Mouse (Mus musculus): Measurements from ENCODE around the gene Gm5475.
A peak's percentile ranks its signal among the peaks of the same experiment; 100 is the strongest.

Gene Gm5475

DNA sequence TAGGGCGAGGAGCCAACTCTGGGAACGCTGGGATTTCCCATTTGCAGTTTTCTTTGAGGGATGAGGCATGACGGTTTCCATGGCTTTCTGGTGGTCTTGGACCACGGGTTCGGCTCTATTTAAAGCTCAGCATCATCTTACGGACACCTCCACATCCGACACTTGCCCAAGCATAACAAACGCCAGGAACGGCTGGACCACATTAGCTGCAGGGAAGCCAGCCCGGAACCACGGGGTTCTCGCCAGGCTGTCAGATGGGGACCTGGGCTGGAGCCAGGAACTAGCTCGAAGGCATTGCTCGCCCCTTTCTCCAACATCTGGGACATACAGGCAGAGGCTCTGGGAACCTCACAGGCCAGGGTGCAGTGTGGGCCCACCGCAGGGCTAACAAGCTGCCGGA, 29.3 kb downstream of the Gm5475 start:
- DNase-seq, result no peak

DNA sequence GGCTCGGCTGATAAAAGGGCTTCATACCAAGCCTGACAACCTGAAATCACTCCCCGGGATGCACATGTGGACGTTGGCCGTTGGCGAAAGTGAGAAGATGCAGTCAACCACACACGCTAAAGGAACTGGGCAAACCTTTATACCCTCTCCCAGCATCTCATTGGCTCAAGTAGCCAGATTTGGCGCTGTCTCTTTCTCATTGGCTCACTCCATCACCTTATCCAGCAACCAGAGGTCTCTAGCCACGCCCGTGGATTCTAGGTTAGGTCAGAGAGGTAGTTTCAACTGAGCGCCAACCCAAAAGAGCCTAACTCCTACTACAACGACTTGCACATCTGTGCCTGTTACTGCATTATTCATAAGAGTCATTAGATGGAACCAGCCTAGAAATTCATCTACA, 30.5 kb downstream of the Gm5475 start:
- DNase-seq, result no peak

DNA sequence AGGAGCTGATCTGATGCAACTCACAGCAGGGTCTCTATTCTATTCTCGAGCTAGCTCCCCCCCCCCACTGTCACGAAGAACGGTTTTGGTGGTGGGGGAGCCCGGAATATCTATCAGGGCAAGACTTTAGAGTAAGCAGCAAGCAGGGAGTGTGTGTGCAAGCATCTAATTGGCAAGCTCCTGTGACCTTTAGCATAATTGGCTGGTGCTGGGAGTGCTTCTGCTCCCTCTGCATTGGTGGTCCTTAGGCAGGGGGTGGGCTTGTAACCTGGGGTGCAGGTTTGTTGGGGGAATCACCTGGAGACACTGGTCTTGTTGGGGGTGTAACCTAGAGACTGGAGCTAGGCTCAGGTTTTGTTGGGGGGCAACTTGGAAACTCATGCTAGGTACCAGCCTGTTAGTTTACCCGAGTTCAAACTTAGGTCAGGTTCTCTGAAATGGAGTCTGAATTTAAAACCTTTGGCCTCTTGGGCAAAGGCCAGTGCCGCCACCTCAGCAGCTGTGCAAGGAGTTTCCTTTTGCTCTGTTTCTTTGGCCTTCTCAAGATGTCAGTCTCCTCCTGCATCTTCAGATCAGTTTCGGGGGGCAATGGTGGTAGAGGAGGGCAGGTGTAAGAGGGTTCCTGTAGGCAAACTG, 34.5 kb downstream of the Gm5475 start:
- no peak for DNase-seq

DNA sequence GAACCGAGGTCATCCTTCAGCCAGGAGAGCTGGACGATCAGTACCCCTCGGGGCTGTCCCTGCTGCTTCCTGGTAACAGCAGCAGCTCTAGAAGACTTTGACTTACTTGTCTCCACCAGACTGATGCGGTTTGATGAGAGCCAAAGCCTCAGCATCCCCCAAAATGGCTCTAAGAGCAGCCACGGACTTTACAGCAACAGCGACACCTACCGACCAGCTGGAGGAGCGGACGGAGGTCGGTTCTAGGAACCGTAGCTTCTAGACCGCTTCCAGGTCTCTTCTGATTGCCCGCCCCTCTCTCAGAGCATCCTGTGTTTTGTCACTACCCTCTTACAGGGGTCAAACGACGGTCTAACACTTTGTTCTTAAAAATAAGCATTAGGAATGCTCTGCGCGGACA, 35.4 kb downstream of the Gm5475 start:
- peak; percentile 49 to 63 for DNase-seq

DNA sequence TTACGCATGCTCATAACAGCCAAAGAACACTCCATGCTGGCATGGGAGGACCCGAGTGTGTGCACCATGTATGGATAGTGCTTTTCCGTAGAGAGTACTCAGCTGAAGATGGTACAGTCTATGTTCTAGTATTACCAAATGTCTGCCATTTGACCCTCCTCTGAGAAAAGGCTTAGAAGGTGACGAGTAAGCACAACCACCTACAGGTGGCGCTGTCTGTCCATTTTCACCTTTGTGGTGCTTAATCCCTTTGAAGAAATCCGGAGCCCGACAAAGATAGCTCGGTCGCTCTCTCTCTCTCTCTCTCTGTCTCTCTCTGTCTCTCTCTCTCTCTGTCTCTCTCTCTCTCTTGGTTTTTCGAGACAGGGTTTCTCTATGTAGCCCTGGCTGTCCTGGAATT, 36.1 kb downstream of the Gm5475 start:
- DNase-seq, result peak; percentile 44 to 64

DNA sequence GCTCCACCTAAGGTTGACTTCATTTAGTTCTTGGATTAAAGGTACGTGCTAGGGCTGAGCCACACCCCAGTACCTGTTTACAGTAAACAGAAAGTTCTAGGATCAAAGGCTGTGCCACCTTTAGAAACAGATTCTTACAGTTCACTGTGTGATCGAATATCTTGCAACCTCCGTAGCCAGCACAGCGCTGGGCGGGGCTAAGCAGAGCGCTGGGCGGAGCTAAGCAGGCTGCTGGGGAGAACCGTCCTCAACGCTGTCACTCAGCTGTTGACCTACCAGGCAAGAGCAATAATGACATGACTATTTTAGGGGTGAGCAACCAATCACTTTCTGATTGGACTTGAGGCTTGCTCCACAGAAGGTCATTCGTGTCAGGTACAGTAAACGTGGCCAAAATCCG, 39.0 kb downstream of the Gm5475 start:
- peak in 1 of 2 experiments; percentile 45 for DNase-seq

DNA sequence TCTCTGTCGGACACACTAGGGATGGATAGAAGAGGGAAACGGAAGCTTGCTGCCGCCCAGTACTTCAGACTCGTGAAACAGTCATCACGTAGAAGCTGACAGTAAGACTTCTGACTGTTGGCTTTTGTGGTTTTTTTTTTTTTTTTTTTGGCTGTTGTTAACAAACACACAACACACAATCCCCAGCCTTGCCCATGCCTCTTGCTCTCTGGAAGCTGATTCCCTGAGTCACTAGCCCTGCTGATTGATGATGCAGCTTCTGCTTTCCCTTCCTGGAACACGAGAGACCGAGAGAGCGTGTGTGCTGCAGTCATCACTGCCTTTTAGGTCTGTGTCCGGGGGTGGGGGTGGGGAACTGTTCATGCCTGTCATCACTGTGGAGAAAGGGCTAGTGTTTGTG, 39.7 kb downstream of the Gm5475 start:
- no peak for DNase-seq

DNA sequence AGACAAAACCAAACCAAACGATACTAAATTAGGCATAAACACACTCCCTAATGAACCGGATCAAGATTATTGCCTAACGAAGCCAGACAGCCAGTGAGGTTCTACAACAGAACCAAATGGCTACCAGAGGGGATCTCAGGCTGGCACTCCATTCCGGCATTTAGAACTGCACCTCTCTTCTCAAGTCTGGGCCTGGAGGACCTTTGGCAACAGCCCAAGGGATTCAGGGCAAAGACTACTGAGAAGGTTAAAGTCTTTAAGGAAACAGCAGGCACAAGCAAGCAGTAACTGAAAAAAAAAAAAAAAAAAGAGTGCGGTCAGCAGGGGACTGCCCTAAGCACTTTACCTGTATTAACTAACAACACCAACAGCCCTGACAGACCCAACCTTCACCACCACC, 40.1 kb downstream of the Gm5475 start:
- no peak for DNase-seq

DNA sequence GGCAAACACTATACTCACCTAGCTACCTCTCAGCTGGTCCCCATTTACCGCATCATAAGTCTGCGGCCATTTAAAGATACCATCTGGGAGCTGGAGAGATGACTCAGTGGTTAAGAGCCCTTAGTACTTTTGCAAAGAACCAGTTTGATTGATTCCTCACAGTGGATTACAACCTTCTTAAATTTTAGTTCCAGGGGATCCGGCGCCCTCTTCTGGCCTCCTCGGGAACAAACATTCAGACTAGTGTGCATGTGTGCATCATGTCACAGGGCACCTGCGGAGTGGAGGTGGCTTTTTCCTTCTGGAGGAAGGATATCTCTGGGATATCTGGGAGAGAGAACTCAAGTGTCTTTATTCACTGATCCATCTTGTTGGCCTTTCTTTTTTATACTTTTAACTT, 41.8 kb downstream of the Gm5475 start:
- peak; percentile 64 to 72 for DNase-seq

DNA sequence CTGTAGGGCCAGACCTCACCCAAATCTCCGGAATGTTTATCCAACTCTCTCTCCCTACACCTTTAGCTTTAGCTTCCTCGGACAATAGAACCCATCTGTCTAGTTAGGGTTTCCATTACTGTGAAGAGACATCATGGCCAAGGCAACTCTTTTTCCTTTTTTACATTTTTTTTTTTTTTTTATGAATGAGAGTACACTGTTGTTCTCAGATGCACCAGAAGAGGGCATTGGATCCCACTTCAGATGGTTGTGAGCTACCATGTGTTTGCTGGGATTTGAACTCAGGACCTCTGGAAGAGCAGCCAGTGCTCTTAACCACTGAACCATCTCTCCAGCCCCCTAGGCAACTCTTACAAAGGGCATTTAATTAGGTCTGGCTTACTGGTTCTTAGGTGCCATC, 43.5 kb downstream of the Gm5475 start:
- no peak for DNase-seq

DNA sequence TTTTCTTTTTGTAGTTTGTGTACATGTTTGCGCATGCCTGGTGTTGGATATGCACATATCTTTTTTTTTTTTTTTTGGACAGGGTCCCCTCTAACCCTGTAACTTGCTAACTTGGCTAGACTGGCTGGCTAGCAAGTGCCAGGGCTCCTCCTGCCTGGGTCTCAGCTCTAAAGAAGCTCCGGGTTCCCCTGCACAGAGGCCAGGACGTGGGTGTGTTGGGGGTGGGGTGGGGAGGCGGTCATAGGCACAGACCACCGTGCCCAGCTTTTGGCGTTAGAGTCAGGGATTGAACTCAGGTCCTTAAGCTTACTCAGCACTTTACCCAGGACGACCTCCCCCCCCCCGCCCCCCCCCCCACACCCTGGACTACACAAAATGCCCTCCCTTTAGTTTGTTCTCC, 45.8 kb downstream of the Gm5475 start:
- DNase-seq, result no peak

DNA sequence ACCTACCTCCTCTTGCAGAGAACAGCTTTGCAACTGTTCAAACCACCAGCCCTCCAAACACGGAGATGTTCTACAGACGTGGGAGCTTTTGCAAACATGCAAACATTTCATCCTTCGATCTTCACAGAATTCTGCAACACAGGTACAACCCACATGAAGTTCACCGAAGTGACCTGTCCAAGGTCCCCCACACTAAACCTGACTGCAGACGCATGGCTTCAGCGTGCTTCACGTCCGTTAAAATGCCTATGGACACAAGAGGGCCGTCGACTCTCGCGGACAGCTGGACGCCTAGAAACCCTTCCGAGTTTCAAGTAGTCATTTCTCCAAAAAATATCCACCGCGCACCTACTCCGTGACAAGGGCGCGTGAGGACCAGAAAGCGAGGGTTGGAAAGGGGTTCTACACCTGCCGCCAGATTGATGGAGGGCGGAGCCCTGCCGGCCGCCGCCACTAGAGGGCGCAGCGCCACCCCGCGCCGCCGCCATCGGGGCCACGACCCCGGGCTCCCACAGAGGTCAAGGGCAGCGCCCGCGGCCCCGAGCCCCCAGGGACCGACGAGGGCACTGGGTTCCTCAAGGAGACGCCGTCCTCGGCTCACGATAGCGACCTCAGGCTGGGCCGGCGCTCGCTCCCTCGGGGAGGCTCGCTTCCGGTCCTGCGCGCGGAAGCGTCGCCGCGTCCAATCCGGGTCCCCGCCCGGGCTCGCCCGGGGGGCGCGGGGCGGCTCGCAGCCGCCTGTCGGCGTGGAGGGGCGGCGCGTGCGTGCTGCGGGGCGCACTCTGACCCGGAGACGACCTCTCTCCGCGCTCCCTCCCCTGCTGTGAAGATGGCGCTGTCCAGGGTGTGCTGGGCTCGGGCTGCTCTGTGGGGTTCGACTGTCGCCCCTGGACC, 46.6 kb downstream of the Gm5475 start, which contains the start of gene Letmd1:
Gene Letmd1, plus strand, starts transcription at position 729 of the 894 bp plus-strand sequence.
- DNase-seq, result peak; percentile 84 to 88

DNA sequence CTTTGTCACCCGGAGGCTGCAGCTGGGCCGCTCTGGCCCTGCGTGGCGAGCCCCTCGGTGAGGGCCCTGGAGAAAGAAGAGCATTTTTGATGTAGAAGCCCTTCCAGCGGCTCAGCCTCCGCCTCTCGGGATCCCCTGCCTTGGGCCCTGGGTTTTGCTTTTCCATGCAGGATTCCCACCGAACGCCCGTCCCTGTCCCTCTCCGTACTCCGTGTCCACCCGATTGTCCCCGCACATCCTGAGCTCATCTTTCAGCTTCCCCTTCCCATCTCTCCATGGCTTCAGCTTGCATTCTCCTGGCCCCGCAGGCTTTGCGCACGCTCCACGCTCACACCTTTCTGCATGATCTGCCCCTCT, 47.2 kb downstream of the Gm5475 start:
- no peak for DNase-seq

DNA sequence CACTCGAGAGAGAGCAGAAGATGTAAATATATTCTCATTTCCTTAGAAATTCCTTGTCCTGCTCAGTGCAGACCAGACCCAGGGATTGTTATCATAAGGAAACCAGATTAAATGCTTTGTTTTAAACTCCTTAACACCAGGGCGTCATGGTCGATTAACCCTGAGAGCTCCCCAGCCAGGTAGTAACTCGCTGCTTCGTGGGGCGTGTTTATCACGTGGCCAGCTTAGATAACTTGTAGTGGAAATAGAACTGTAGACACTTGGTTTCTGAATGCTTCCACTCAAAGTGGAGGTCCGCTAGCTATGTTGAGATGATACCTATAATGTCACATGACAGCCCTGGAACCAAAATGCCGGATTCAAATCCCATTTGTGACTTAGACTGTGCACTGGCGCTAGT, 48.1 kb downstream of the Gm5475 start:
- no peak for DNase-seq

DNA sequence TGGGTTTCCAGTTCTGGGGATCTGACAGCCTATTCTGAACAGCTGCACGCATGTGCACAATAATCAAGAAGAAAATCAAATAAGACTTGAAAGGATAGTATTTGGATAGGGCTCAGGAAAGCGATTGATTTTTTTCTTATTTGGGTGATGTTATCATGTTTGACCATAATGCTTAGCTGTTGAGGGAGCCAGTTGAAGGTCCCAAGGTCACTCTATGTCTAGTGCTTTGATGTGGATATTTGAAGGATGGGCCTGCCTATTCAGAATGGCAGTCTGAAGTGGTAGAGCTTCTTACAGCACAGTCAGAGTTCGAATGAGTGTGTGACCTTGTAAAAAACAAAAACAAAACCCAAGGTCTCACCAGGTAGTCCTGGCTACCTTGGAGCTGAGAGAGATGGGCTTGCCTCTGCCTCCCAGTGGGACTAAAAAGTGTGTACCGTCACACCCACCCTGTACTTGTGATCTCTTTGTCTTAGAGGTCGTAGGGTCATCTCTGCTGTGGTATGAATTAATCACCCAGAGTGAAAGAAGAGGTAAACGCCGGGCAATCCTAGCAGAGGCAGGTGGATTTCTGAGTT, 52.1 kb downstream of the Gm5475 start:
- no peak for DNase-seq
